Mouse (Mus musculus): Measurements from ENCODE around the gene Hhip. TPM values are rescaled to one million over a fixed set of nuclear protein-coding genes. Genes with fewer than 3 reads are reported as not detected.

Gene Hhip
- total RNA-seq (2021) = 1 to 10 TPM; 3.5 to 4.4 TPM
- long read RNA-seq, experiment 1, full-length matches to known transcripts = 2 of 5 reads
- long read RNA-seq, experiment 1, partial matches to known transcripts = 0 of 5 reads
- long read RNA-seq, experiment 1, other reads (novel, unspliced or antisense) = 3 of 5 reads
- long read RNA-seq, experiment 2, full-length matches to known transcripts = 2 of 5 reads
- long read RNA-seq, experiment 2, partial matches to known transcripts = 0 of 5 reads
- long read RNA-seq, experiment 2, other reads (novel, unspliced or antisense) = 3 of 5 reads

GRCm38 (mm10) chr8:80057198-80058174 is at the start of gene Hhip:
Gene Hhip (minus strand): TSS chr8:80058006.
- Histone ChIP-seq H3K27ac (no peak within 1 kb of the TSS), H3K4me3 (peak within 1 kb of the TSS; percentile 55)
- DNase-seq (ENCODE audit: extremely low spot score in 1 of 2, low spot score in 2 of 2) = peak; percentile 58 to 67
- intact Hi-C loops (cut with DNase I) = no loop called here
- no peak for TF ChIP-seq CTCF (IDR thresholded peaks at IDR 0.05)

- intact Hi-C loops (cut with DNase I) = no loop called here
Measured at GRCm38 (mm10) chr8:80087021-80087420, 29.2 kb upstream of the Hhip start.

GRCm38 (mm10) chr8:80058193-80058592 is 387 bp upstream of the Hhip start:
- Histone ChIP-seq H3K4me3 (peak overlapping the region; percentile 55), H3K27ac (no peak overlapping the region)
- intact Hi-C loops (cut with DNase I) = no loop called here
- no peak for TF ChIP-seq CTCF (IDR thresholded peaks at IDR 0.05)
- DNase-seq (ENCODE audit: extremely low spot score in 1 of 2, low spot score in 2 of 2) = no peak

More at GRCm38 (mm10) chr8:80087021-80087420, 29.2 kb upstream of the Hhip start:
- no peak for DNase-seq (ENCODE audit: extremely low spot score in 1 of 2, low spot score in 2 of 2)
- TF ChIP-seq CTCF (IDR thresholded peaks at IDR 0.05) = no peak
- no peak overlapping the region for H3K4me3 ChIP-seq
- H3K27ac ChIP-seq = no peak overlapping the region

GRCm38 (mm10) chr8:80056331-80057070 is 1.3 kb downstream of the Hhip start:
- H3K27ac ChIP-seq = no peak overlapping the region
- no peak for TF ChIP-seq CTCF (IDR thresholded peaks at IDR 0.05)
- peak overlapping the region; percentile 55 for H3K4me3 ChIP-seq
- DNase-seq (ENCODE audit: extremely low spot score in 1 of 2, low spot score in 2 of 2) = no peak
- intact Hi-C loops (cut with DNase I) = no loop called here

GRCm38 (mm10) chr8:80055777-80056176 is 2.0 kb downstream of the Hhip start:
- DNase-seq (ENCODE audit: extremely low spot score in 1 of 2, low spot score in 2 of 2) = no peak
- intact Hi-C loops (cut with DNase I) = no loop called here
- no peak overlapping the region; the same call in 1 of the 2 replicates for H3K4me3 ChIP-seq
- TF ChIP-seq CTCF (IDR thresholded peaks at IDR 0.05) = no peak
- no peak overlapping the region for H3K27ac ChIP-seq

GRCm38 (mm10) chr8:80055094-80055493 is 2.7 kb downstream of the Hhip start:
- H3K27ac ChIP-seq = no peak overlapping the region
- H3K4me3 ChIP-seq = no peak overlapping the region
- no peak for TF ChIP-seq CTCF (IDR thresholded peaks at IDR 0.05)
- no peak for DNase-seq (ENCODE audit: extremely low spot score in 1 of 2, low spot score in 2 of 2)
- intact Hi-C loops (cut with DNase I) = no loop called here

- no peak for TF ChIP-seq CTCF (IDR thresholded peaks at IDR 0.05)
- DNase-seq (ENCODE audit: extremely low spot score in 1 of 2, low spot score in 2 of 2) = no peak
- Histone ChIP-seq H3K27ac (no peak overlapping the region), H3K4me3 (no peak overlapping the region)
- intact Hi-C loops (cut with DNase I) = no loop called here
Measured at GRCm38 (mm10) chr8:80054216-80054615, 3.6 kb downstream of the Hhip start.

GRCm38 (mm10) chr8:80052838-80053237 is 5.0 kb downstream of the Hhip start:
- no peak for DNase-seq (ENCODE audit: extremely low spot score in 1 of 2, low spot score in 2 of 2)
- no peak for TF ChIP-seq CTCF (IDR thresholded peaks at IDR 0.05)
- H3K27ac ChIP-seq = no peak overlapping the region
- intact Hi-C loops (cut with DNase I) = no loop called here
- no peak overlapping the region for H3K4me3 ChIP-seq

GRCm38 (mm10) chr8:80051494-80051893 is 6.3 kb downstream of the Hhip start:
- no peak for DNase-seq (ENCODE audit: extremely low spot score in 1 of 2, low spot score in 2 of 2)
- intact Hi-C loops (cut with DNase I) = no loop called here
- H3K27ac ChIP-seq = no peak overlapping the region
- TF ChIP-seq CTCF (IDR thresholded peaks at IDR 0.05) = no peak
- no peak overlapping the region for H3K4me3 ChIP-seq

- no peak for TF ChIP-seq CTCF (IDR thresholded peaks at IDR 0.05)
- Histone ChIP-seq H3K27ac (no peak overlapping the region), H3K4me3 (no peak overlapping the region)
- intact Hi-C loops (cut with DNase I) = no loop called here
- no peak for DNase-seq (ENCODE audit: extremely low spot score in 1 of 2, low spot score in 2 of 2)
Measured at GRCm38 (mm10) chr8:80049256-80050005, 8.4 kb downstream of the Hhip start.

- no peak for TF ChIP-seq CTCF (IDR thresholded peaks at IDR 0.05)
- intact Hi-C loops (cut with DNase I) = no loop called here
- Histone ChIP-seq H3K4me3 (no peak overlapping the region), H3K27ac (no peak overlapping the region)
- no peak for DNase-seq (ENCODE audit: extremely low spot score in 1 of 2, low spot score in 2 of 2)
Measured at GRCm38 (mm10) chr8:80048256-80048655, 9.6 kb downstream of the Hhip start.

Data from left cerebral cortex, adult 2 months (tissue).